Mouse (Mus musculus): ENCODE data around the gene Nipal3. TPM values are rescaled to one million over a fixed set of nuclear protein-coding genes. Genes with fewer than 3 reads are reported as not detected.
A peak's percentile ranks its signal among the peaks of the same experiment; 100 is the strongest.

Nipal3 gene
- 23.5 and 29.0 TPM in 2 replicates for polyA plus RNA-seq (2012; rRNA removed)

GRCm38 (mm10) chr4:135494521-135495396, at the start of gene Nipal3, which contains the start of gene Stpg1:
Nipal3 (minus strand) TSS chr4:135495038.
Stpg1 (plus strand) TSS chr4:135494790.
- Histone ChIP-seq H3K36me3 (ENCODE audit: control insufficient read depth, insufficient read depth, low read length) (peaks cover 7% of the 10 kb centered on the region), H3K4me1 (ENCODE audit: control insufficient read depth, insufficient read depth, insufficient read length) (peaks cover 7% of the 10 kb centered on the region), H3K27ac (ENCODE audit: insufficient read depth, low read length) (peak within 1 kb of the TSS; percentile 73), H3K4me3 (ENCODE audit: extremely low read depth, insufficient read depth, insufficient read length) (peak within 1 kb of the TSS; percentile 90), H3K27me3 (ENCODE audit: control insufficient read depth, insufficient read depth, low read length) (no peaks in the 10 kb centered on the region)
- peak; percentile 89 to 91 for DNase-seq (ENCODE audit: low read depth in 1 of 2, low spot score in 2 of 2)
- WGBS: under 1% methylated on average over 53 of the region's 53 CpGs
- TF ChIP-seq POLR2A (IDR thresholded peaks at IDR 0.05; ENCODE audit: low read depth, low read length) (no peak), CTCF (IDR thresholded peaks at IDR 0.05; ENCODE audit: extremely low read depth, insufficient read depth, insufficient read length, insufficient replicate concordance) (peak; percentile 70; the same call in 1 of the 2 replicates)

GRCm38 (mm10) chr4:135544284-135544683, 49.4 kb upstream of the Nipal3 start:
- TF ChIP-seq CTCF (IDR thresholded peaks at IDR 0.05; ENCODE audit: extremely low read depth, insufficient read depth, insufficient read length, insufficient replicate concordance) (no peak), POLR2A (IDR thresholded peaks at IDR 0.05; ENCODE audit: low read depth, low read length) (no peak)
- peaks cover 5% of the 10 kb centered on the region; the same call in 1 of the 2 replicates for H3K4me1 ChIP-seq (ENCODE audit: control insufficient read depth, insufficient read depth, insufficient read length)
- no peak overlapping the region for H3K4me3 ChIP-seq (ENCODE audit: extremely low read depth, insufficient read depth, insufficient read length)
- DNase-seq (ENCODE audit: low read depth in 1 of 2, low spot score in 2 of 2): no peak
- no peak overlapping the region for H3K27ac ChIP-seq (ENCODE audit: insufficient read depth, low read length)
- H3K27me3 ChIP-seq (ENCODE audit: control insufficient read depth, insufficient read depth, low read length): no peaks in the 10 kb centered on the region
- no peaks in the 10 kb centered on the region for H3K36me3 ChIP-seq (ENCODE audit: control insufficient read depth, insufficient read depth, low read length)
- WGBS: 91% methylated on average over 2 of the region's 2 CpGs

GRCm38 (mm10) chr4:135540057-135540456, 45.2 kb upstream of the Nipal3 start:
- WGBS: 90% methylated on average over 9 of the region's 9 CpGs
- no peaks in the 10 kb centered on the region for H3K4me1 ChIP-seq (ENCODE audit: control insufficient read depth, insufficient read depth, insufficient read length)
- no peak overlapping the region for H3K27ac ChIP-seq (ENCODE audit: insufficient read depth, low read length)
- H3K27me3 ChIP-seq (ENCODE audit: control insufficient read depth, insufficient read depth, low read length): no peaks in the 10 kb centered on the region
- no peak overlapping the region for H3K4me3 ChIP-seq (ENCODE audit: extremely low read depth, insufficient read depth, insufficient read length)
- H3K36me3 ChIP-seq (ENCODE audit: control insufficient read depth, insufficient read depth, low read length): no peaks in the 10 kb centered on the region
- TF ChIP-seq CTCF (IDR thresholded peaks at IDR 0.05; ENCODE audit: extremely low read depth, insufficient read depth, insufficient read length, insufficient replicate concordance) (no peak), POLR2A (IDR thresholded peaks at IDR 0.05; ENCODE audit: low read depth, low read length) (no peak)
- DNase-seq (ENCODE audit: low read depth in 1 of 2, low spot score in 2 of 2): no peak

GRCm38 (mm10) chr4:135539056-135539455, 44.2 kb upstream of the Nipal3 start:
- no peak for DNase-seq (ENCODE audit: low read depth in 1 of 2, low spot score in 2 of 2)
- no peak overlapping the region for H3K27ac ChIP-seq (ENCODE audit: insufficient read depth, low read length)
- 93% methylated on average over 12 of the region's 12 CpGs for WGBS
- H3K4me3 ChIP-seq (ENCODE audit: extremely low read depth, insufficient read depth, insufficient read length): no peak overlapping the region
- no peaks in the 10 kb centered on the region for H3K27me3 ChIP-seq (ENCODE audit: control insufficient read depth, insufficient read depth, low read length)
- no peaks in the 10 kb centered on the region for H3K4me1 ChIP-seq (ENCODE audit: control insufficient read depth, insufficient read depth, insufficient read length)
- no peak for TF ChIP-seq CTCF (IDR thresholded peaks at IDR 0.05; ENCODE audit: extremely low read depth, insufficient read depth, insufficient read length, insufficient replicate concordance)
- no peak for TF ChIP-seq POLR2A (IDR thresholded peaks at IDR 0.05; ENCODE audit: low read depth, low read length)
- H3K36me3 ChIP-seq (ENCODE audit: control insufficient read depth, insufficient read depth, low read length): no peaks in the 10 kb centered on the region

- Histone ChIP-seq H3K36me3 (ENCODE audit: control insufficient read depth, insufficient read depth, low read length) (no peaks in the 10 kb centered on the region), H3K27me3 (ENCODE audit: control insufficient read depth, insufficient read depth, low read length) (no peaks in the 10 kb centered on the region), H3K4me1 (ENCODE audit: control insufficient read depth, insufficient read depth, insufficient read length) (no peaks in the 10 kb centered on the region), H3K4me3 (ENCODE audit: extremely low read depth, insufficient read depth, insufficient read length) (no peak overlapping the region), H3K27ac (ENCODE audit: insufficient read depth, low read length) (no peak overlapping the region)
- TF ChIP-seq CTCF (IDR thresholded peaks at IDR 0.05; ENCODE audit: extremely low read depth, insufficient read depth, insufficient read length, insufficient replicate concordance): no peak
- no peak for TF ChIP-seq POLR2A (IDR thresholded peaks at IDR 0.05; ENCODE audit: low read depth, low read length)
- WGBS: 96% methylated on average over 3 of the region's 3 CpGs
- DNase-seq (ENCODE audit: low read depth in 1 of 2, low spot score in 2 of 2): no peak
Observed at GRCm38 (mm10) chr4:135535021-135535420, 40.2 kb upstream of the Nipal3 start.

- H3K27ac ChIP-seq (ENCODE audit: insufficient read depth, low read length): no peak overlapping the region
- H3K4me1 ChIP-seq (ENCODE audit: control insufficient read depth, insufficient read depth, insufficient read length): no peaks in the 10 kb centered on the region
- no peak overlapping the region for H3K4me3 ChIP-seq (ENCODE audit: extremely low read depth, insufficient read depth, insufficient read length)
- H3K36me3 ChIP-seq (ENCODE audit: control insufficient read depth, insufficient read depth, low read length): no peaks in the 10 kb centered on the region
- DNase-seq (ENCODE audit: low read depth in 1 of 2, low spot score in 2 of 2): no peak
- H3K27me3 ChIP-seq (ENCODE audit: control insufficient read depth, insufficient read depth, low read length): no peaks in the 10 kb centered on the region
- whole genome bisulfite sequencing: 72% methylated on average over 6 of the region's 6 CpGs
- no peak for TF ChIP-seq CTCF (IDR thresholded peaks at IDR 0.05; ENCODE audit: extremely low read depth, insufficient read depth, insufficient read length, insufficient replicate concordance)
- no peak for TF ChIP-seq POLR2A (IDR thresholded peaks at IDR 0.05; ENCODE audit: low read depth, low read length)
Observed at GRCm38 (mm10) chr4:135533001-135533400, 38.2 kb upstream of the Nipal3 start.

Measured in spleen, adult 2 months (tissue).